Mouse (Mus musculus): Measurements from ENCODE around the gene Odf3l2.

Odf3l2 gene

DNA sequence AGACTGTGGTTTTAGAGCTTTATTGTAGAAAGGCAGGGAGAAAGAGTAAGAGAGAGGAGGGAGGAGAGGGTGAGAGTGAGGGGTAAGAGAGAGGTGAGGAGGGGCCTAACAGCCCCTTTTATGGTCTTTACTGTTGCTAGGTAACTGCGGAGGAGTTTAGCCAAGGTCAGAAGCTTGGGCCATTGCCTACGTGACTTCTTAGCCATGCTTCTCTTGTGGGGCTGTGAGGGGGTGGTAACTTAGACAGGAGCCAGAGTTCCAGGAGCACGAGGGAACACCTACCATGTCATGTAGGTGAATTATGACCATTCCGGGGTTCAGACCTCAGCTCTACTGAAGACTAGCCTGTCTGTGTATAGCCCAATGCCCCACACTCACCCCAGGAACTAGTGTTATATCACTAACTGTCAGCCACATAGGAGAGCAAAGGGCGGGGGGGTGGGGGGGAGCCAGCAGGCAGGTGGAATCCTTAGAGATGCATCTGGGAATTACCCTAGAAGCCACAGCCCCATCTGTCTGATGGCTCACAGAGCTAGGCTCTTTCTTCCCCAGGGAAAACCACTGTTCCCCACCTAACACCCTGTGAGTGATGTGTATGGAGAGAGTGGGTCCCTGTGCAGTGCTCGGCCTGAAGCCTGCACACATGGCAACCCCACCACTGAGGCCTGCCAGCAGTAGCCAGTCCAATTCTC lies 26.0 kb upstream of the Odf3l2 start:
- in situ Hi-C loops (cut with MboI, MseI) = no loop called here

DNA sequence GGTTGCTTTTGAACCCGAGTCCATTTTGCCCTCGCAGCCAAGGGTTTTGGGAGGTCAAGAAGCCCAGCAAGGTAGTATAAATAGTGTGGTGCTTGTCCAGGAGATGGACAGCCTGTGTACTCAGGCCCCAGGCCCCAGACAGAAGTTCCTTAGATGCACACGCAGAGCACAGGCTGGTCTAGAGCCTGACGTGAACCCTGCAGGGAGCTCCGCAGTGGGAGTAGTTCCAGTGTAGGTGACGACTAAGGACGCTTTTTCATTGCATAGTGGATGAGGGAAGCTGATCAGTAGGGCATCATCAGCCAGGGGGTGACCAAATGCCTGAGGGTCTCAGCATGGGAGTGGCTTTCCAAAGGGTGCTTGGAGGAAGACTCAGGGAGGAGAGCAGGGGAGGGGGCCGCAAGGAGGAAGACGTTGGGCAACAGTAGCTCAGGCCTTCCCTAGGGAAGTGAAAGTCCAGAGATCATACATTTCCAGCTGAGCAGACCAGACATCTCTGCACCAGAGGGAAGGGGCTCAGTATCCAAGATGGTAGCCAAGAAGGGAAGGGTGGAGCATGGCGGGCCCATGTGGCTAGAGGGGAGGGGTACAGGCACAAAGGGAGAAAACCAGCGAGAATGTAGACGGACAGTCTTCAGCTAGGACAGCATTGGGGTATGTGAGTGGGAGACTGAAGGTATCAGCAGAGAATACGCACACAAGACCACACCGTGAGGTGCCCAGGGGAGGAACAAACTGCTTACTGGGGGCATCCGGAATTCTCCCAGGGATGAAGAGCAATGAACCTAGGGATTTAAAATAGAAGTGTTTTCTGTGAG lies 24.7 kb upstream of the Odf3l2 start:
- in situ Hi-C loops (cut with MboI, MseI) = no loop called here

DNA sequence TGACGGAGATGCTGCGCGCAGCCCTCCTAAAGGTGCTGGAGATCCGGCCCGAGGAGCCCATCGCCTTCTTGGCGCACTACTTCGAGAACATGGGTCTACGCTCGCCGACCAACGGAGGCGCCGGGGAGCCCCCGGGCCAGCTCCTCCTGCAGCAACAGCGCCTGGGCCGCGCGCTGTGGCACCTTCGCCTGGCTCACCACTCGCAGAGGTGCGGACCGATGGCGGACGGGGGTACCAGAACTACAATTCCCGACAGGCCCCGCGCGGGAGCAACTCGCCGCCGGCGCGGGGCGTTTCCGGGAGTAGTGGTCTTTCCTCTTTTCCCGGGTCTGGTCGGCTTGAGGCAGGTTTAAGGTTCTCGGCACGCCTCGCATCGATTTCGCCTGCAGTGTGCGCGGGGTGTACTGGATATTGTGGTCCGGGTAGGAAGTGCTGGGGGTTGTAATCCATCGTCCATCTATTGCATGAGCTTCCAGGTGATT lies 24.1 kb upstream of the Odf3l2 start:
- in situ Hi-C loops (cut with MboI, MseI) = no loop called here

DNA sequence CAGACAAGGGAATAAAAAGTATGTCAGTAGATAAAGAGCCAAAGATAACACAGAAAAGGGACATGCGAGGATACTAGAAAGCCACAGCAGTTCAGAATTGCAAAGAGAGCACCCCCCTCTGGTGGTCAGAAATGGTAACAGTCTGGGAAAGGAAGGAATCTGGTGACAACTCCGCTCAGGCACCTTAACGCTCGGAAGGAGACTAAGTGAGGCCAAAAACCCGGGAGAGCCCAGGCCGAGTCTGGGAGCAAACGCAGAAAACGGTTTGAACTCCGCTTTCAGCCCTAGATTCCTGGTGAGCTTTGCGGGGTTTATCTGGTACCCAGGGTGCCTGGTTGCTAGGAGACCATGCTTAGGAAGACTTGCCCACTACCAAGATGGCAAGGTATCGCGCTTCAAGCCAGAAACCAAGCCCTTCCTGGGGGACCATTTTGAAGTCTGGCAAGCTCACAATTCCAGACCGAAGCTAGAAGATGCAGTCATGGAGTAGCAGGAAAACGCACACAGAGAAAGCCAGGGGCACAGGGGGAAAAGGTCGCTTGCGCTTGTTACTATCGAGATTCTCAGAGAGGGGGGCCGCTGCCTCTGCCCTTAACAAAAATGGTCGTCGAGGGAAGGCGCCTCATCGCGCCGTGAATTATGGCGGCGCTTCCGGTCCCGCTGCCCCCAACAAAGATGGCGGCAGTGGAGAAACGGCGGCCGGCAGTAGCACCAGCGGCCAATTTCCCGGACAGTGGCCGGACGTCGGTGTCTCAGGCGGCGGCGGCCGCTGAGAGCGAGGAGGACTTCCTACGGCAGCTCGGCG lies 23.4 kb upstream of the Odf3l2 start, which contains the start of gene Tpgs1:
Gene Tpgs1 (plus strand): TSS at position 599 of the 805 bp plus-strand sequence.
- in situ Hi-C loops (cut with MboI, MseI) = no loop called here

DNA sequence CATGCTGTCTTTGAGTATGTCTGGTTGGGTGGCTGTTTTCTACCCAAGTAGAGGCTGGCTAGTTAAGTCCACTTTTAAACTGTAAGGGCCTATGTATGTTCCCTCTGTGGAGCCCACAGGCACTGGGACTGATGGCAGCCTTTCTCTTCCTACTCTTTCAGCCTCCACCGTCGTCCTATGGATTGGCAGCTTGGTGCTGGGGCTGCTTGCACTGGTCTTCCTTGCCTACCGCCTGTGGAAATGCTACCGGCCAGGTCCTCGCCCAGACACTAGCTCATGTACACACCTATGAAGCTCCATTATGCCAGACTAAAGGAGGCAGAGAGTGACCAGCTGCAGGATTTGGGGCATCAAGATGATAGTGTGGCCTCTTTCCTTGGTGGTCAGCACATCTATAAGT lies 22.5 kb upstream of the Odf3l2 start:
- in situ Hi-C loops (cut with MboI, MseI) = no loop called here

DNA sequence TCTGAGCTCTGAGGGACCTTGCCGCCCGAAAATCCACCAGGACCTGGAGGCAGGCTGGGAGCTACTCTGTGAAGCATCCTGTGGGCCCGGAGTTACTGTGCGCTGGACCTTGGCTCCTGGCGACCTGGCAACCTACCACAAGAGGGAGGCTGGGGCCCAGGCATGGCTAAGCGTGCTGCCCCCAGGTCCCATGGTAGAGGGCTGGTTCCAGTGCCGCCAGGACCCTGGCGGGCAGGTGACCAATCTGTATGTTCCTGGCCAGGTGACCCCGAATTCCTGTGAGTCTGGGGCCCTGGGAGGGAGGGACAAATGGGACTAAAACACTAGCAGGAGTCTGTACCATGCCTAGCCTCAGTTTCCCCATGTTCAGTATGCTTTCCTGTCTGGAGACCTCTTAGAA lies 21.0 kb upstream of the Odf3l2 start:
- in situ Hi-C loops (cut with MboI, MseI) = no loop called here

DNA sequence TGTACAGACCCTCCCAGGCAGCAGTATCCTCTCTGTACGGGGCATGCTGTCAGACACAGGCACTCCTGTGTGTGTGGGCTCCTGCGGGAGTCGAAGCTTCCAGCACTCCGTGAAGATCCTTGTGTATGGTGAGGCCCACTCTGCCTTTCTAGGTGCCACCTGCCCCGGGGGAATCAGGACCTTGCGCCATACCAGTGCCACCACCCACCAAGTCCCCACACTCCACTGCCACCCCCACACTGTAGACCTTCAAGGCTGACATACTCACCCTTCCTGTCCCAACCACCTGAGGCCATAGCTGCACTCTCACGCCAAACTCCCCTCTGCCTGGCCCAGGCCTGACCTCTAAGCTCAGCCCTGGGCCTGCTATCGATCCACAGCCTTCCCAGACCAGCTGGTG lies 19.5 kb upstream of the Odf3l2 start:
- in situ Hi-C loops (cut with MboI, MseI) = no loop called here

DNA sequence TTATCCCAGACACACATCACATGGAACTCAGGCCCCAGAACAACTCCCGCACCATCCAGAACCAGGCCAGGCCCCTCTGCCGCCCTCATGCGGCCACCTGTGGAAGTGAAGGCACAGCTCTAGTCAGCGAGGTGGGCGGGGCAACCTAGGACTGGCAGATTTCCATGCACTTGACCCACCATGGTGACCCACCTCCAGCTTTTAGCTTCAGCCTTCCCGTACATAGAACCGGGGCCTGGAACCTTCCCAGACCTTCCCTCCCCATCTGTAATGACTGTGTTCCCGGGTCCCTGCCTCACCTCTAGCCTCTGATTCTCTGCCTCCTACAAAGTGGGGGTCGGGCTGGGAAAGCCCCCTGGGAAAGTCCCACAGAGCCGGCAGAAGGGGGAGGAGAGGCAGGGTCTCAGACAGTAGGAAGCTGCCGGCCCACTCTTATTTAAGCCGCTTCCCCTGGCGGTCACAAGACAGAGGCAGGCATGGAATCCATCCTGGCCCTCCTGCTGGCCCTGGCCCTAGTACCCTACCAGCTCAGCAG lies 18.7 kb upstream of the Odf3l2 start, which contains the start of gene Madcam1:
Gene Madcam1 (plus strand): TSS at position 429 of the 535 bp plus-strand sequence.
- in situ Hi-C loops (cut with MboI, MseI) = no loop called here

DNA sequence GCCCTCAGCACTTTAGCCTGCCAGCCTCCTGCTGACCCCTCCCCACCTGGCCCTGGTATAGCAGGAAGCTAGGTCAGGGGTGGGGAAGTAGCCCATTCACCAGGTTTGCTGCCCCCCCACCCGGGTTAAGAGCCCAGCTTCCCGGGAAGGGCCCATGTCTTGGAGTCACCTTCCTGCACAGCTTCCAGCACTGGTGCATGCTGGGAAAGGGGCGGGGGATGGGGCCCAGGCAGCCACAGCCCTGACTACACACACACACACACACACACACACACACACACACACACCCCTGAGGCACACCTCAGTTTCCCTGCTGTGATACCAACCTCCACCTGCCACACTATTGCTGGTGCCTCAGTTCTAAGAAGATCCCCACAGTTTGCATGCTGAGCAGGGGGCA lies 16.3 kb upstream of the Odf3l2 start:
- in situ Hi-C loops (cut with MboI, MseI) = no loop called here

DNA sequence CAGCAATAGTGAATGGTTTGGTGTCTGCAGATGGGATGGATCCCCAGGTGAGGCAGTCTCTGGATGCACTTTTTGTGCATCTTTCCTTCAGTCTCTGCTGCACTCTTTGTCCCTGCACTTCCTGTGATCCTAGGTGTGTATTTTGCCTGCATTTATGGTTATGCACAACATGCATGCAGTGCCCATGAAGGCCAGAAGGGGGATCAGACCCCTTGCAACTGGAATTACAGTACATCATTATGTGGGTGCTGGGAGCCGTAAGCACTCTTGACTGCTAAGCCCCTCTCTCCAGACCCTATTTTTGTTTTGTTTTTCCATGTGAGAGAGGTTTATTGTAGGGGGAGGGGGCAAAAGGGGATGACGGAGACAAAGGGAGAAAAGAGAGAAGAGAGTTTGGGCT lies 14.8 kb upstream of the Odf3l2 start:
- in situ Hi-C loops (cut with MboI, MseI) = no loop called here

DNA sequence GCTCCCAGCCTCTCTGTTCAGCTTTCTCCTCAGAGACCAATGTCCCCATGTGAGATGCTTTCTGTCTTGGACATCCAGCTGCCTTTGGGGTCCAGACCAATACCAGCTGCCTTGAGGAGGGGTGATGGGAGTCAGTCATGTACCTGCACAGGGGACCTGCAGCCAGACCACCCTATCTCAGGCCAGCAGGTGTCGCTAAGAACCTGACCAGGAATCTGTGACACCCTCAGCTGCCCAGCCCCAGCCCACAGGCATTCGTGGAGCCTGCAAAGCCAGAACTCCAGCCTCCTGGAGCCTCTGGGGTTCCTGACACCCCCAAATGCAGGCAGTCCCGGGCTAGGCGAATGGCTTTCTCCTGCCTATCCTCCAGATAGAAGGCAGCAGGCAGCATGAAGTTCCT lies 13.3 kb upstream of the Odf3l2 start:
- in situ Hi-C loops (cut with MboI, MseI) = no loop called here

DNA sequence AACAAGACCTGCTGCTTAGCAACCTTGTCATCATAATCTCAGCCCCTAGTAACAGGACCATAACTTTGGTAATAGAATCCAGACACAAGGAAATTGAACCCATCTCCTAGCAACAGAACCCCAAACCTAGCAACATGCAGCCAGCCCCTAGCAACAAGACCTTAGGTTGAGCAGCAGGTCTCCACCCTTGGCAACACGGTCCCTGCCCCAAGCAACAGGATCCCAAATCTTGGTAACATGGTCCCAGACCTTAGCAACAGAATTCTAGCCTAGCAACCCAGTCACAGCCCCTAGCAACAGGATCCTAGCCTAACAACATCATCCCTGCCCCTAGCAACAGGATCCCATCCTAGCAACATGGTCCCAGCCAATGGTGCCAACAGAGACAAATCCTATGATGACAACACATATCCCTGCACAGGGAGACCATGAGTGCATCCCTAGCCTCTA lies 9.4 kb upstream of the Odf3l2 start:
- in situ Hi-C loops (cut with MboI, MseI) = no loop called here

DNA sequence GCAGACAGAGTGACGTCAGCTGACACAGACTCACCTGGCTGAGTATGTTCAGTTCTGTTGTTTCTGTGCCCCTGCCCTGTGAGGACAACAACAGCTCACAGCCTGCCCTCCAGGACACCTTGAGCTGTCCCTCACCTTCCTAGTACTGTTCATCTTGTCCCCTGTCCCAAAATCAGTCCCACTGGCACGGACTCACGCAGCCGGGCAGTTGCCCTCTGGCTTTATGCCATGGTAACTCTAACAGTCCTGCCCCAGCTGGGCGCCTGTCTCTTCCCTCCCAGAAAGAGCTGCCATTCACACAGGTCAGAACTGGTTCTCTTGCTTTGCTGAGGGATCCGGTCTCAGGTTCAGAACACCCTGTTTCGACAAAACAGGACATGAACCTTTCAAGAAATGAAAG lies 7.3 kb upstream of the Odf3l2 start:
- in situ Hi-C loops (cut with MboI, MseI) = no loop called here

DNA sequence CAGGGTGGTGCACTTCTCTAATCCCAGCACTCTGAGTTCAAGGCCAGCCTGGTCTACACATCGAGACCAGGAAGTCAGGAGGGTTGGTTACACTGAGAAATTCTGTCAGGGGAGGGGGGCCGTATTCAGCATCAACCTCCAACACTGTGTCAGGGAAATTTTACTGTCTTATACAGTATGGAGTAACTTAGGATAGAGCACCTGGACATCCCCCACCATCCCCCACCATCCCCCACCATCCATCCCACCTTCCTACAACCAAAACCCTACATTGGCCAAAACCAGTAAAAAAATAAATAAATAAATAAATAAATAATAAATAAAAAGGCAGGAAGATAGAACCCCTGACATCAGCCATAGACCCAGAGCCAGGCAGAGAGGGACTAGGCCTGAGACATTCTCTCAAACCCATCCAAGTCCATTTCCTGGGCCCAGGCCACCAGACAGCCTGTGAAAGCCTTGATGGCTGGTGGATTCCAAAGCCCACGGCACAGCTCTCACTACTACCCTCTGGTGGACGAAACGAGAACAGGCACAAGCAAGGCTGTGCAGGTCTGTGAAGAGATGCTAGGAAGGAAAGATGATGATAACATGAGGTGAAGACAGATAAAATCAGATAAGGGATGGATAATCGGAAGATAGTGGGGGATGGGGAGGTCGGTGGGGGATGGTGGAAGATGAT lies 3.7 kb upstream of the Odf3l2 start:
- in situ Hi-C loops (cut with MboI, MseI) = no loop called here

DNA sequence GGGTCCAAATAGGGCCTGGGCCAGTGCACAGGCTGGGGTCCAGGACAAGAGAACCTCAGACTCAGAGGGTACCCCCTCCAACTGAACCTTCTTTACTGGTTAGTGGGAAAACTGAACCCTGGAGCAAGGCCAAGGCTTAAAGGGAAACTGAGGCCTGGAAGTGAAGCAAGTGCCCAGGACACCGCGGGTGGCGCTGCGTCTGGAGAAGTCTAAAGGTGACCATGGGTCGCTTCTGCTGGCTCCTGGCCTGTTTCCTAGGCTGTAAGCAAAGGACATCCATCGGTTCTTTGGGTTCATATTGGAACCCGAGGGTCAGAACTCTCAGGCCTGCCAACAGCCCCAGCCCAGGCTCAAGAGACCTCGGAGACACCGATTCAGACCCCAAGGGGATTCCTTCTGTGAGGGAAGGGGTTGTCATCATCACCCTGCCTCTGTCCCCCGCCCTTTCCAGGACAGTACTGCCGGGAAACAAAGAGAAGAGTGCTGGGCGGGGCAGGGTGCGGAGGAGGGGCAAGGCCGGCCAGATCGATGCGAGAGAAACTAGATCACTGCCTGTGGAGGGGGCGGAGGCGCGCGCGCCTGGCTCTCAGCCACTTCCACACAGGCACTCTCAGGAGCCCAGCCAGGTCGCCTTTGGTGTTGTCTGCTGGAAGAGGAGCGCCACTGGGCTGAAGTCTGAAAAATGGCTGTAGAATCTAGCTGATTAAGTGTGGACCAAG lies 6.9 kb downstream of the Odf3l2 start:
- in situ Hi-C loops (cut with MboI, MseI) = no loop called here

DNA sequence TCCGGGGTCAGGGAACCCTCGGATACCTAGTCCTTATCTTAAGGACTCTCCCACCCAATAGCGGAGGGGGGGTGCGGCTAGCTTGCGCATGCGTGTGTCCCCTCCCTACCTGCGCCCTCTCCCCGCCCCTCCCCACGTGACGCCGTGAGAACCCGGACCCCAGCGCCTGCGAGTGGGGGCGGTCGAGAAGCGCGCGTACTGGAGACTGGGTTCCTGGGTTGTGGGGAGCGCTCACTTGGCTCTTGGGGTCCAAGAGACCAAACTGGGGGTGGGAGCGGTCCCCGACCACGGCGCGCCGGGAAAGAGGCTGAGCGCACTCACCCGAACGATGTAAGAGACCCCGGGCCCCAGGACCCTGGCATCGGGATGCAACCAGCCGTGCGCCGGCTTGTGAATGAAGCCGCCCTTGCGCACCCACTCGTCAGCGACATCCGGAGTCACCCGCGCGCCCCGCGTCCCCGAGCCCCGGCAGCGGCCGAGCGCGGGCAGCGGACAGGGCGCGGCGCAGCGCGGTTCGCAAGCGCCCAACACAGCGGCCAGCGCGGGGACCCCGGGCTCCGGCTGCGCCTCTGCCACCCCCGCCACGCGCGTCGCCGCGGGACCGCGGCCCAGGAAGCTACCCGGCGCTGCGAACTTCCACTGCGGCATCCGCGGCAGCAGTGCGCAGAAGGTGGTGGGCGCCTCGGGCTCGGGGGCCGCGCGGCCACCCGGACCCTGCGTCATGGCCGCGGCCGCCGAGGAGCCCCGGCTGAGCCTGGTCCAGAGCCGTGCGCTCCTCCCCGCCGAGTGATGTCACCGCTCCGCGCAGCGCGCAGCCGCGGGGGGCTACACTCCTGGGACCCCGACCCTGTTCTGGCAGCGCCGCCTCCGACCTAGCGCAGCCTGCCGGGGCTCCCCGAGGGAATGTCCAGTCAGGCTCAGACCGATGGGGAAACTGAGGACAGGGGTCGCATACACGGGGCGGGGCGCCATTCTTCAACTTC lies 8.1 kb downstream of the Odf3l2 start, which contains the start of gene Shc2:
Gene Shc2 (minus strand): TSS at position 791 of the 983 bp plus-strand sequence.
- in situ Hi-C loops (cut with MboI, MseI) = no loop called here

DNA sequence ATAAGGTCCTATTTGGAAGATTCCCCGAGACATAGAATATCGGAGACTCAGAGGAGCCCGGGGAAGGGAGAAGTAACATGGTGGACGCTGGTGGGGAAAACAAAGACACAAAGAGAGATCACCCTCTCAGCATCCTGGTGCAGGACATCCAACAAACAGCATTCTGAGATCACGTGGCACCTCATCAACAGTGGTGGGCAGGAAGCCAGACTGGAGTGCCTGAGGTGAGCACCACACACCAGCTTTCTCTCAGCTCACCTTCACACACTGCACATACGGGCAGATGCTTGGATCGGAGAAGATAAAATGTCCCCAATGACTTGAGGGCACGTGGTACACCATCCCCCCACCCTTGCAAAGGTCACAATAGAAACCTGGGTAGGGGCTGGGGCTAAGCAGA lies 9.3 kb downstream of the Odf3l2 start:
- in situ Hi-C loops (cut with MboI, MseI) = no loop called here

DNA sequence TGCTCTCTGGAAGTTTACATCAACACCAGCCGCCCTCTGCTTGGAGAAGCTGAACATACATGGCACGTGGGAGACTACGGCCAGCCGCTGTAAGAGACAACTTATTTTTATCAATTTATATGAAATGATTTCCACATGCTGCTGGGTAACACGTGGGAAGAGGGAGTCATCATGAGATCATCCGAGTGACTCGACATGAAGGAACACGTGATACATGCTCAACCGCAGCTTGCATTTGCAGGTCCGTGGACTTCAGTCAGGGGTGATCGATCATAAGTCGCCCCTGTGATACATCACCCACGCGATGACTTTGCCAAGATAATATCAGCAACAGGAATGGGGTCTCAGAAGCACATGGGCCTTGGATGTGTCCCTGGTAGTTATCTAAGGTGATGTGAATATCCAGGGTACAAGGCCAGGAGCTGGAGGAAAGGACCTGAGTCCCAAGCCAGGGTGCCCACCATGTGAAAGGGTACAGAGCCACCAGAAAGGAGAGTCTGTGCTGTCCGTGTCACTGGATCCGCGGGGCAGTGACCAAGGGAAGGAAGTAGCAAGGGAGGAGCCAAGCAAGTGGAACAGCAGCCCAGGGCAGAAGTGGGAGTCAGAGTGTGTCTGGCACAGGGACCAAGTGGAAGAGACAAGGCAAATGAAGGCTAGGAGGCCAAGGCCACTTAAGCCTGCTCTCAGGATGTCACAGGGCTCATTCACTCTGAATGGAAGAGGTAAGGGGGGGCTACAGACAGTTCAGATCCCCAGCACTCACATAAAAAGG lies 12.3 kb downstream of the Odf3l2 start:
- in situ Hi-C loops (cut with MboI, MseI) = no loop called here

All from regulatory T cell (primary cell).